Mouse (Mus musculus): ENCODE data around the gene Nfkbid. TPM values are rescaled to one million over a fixed set of nuclear protein-coding genes. Genes with fewer than 3 reads are reported as not detected.

Gene Nfkbid
- total RNA-seq, 2 experiments from 2014 or later = 0.11 to 0.13 TPM

- intact Hi-C loops (cut with DNase I) = no loop called here
- no peak overlapping the region for H3K4me3 ChIP-seq
- H3K27ac ChIP-seq = peak overlapping the region; percentile 51; the same call in 1 of the 2 replicates
- TF ChIP-seq CTCF (IDR thresholded peaks at IDR 0.05) = no peak
- DNase-seq = no peak
Measured at GRCm38 (mm10) chr7:30412735-30413147, 8.8 kb upstream of the Nfkbid start.

GRCm38 (mm10) chr7:30413596-30413995, 7.9 kb upstream of the Nfkbid start, which contains the start of gene Tyrobp:
TSS of gene Tyrobp (plus strand) at chr7:30413760.
- intact Hi-C loops (cut with DNase I) = no loop called here
- DNase-seq = no peak
- no peak for TF ChIP-seq CTCF (IDR thresholded peaks at IDR 0.05)
- Histone ChIP-seq H3K4me3 (peak within 1 kb of the TSS; percentile 49), H3K27ac (peak within 1 kb of the TSS; percentile 51)

GRCm38 (mm10) chr7:30417856-30418255, 3.7 kb upstream of the Nfkbid start:
- DNase-seq = no peak
- intact Hi-C loops (cut with DNase I) = no loop called here
- Histone ChIP-seq H3K27ac (no peak overlapping the region), H3K4me3 (no peak overlapping the region)
- no peak for TF ChIP-seq CTCF (IDR thresholded peaks at IDR 0.05)

- intact Hi-C loops (cut with DNase I) = no loop called here
- no peak for TF ChIP-seq CTCF (IDR thresholded peaks at IDR 0.05)
- Histone ChIP-seq H3K27ac (peak within 1 kb of the TSS; percentile 57; the same call in 1 of the 2 replicates), H3K4me3 (peak within 1 kb of the TSS; percentile 7; the same call in 1 of the 2 replicates)
- DNase-seq = no peak
Measured at GRCm38 (mm10) chr7:30419561-30420499, 1.7 kb upstream of the Nfkbid start, which contains the start of gene Hcst. TSS of gene Hcst (minus strand) at chr7:30419854.

- intact Hi-C loops (cut with DNase I) = no loop called here
- DNase-seq = no peak
- no peak for TF ChIP-seq CTCF (IDR thresholded peaks at IDR 0.05)
- Histone ChIP-seq H3K27ac (no peak overlapping the region), H3K4me3 (no peak overlapping the region)
Measured at GRCm38 (mm10) chr7:30420673-30421072, 859 bp upstream of the Nfkbid start.

- H3K27ac ChIP-seq = peak overlapping the region; percentile 69
- TF ChIP-seq CTCF (IDR thresholded peaks at IDR 0.05) = no peak
- intact Hi-C loops (cut with DNase I) = no loop called here
Measured at GRCm38 (mm10) chr7:30421890-30422435, 431 bp downstream of the Nfkbid start.

GRCm38 (mm10) chr7:30422560-30422959, 1.0 kb downstream of the Nfkbid start:
- no peak for DNase-seq
- H3K27ac ChIP-seq = peak overlapping the region; percentile 69
- H3K4me3 ChIP-seq = peak overlapping the region; percentile 84
- intact Hi-C loops (cut with DNase I) = no loop called here
- TF ChIP-seq CTCF (IDR thresholded peaks at IDR 0.05) = no peak

More at GRCm38 (mm10) chr7:30421890-30422435, 431 bp downstream of the Nfkbid start:
- DNase-seq = peak; percentile 83
- peak overlapping the region; percentile 84 for H3K4me3 ChIP-seq

GRCm38 (mm10) chr7:30423071-30423641, 1.6 kb downstream of the Nfkbid start:
- Histone ChIP-seq H3K27ac (peak overlapping the region; percentile 69), H3K4me3 (peak overlapping the region; percentile 84)
- no peak for DNase-seq
- TF ChIP-seq CTCF (IDR thresholded peaks at IDR 0.05) = no peak
- intact Hi-C loops (cut with DNase I) = no loop called here

GRCm38 (mm10) chr7:30429327-30429726, 7.8 kb downstream of the Nfkbid start:
- DNase-seq = no peak

GRCm38 (mm10) chr7:30430191-30430590, 8.7 kb downstream of the Nfkbid start:
- H3K4me3 ChIP-seq = no peak overlapping the region
- intact Hi-C loops (cut with DNase I) = no loop called here
- no peak overlapping the region for H3K27ac ChIP-seq
- no peak for DNase-seq
- no peak for TF ChIP-seq CTCF (IDR thresholded peaks at IDR 0.05)

More at GRCm38 (mm10) chr7:30429327-30429726, 7.8 kb downstream of the Nfkbid start:
- Histone ChIP-seq H3K4me3 (no peak overlapping the region), H3K27ac (no peak overlapping the region)
- TF ChIP-seq CTCF (IDR thresholded peaks at IDR 0.05) = no peak
- intact Hi-C loops (cut with DNase I) = no loop called here

- TF ChIP-seq CTCF (IDR thresholded peaks at IDR 0.05) = peak; percentile 57
- DNase-seq = peak; percentile 67
Measured at GRCm38 (mm10) chr7:30431793-30432192, 10.3 kb downstream of the Nfkbid start.

GRCm38 (mm10) chr7:30434238-30434637, 12.7 kb downstream of the Nfkbid start:
- DNase-seq = peak; percentile 53
- no peak for TF ChIP-seq CTCF (IDR thresholded peaks at IDR 0.05)
- Histone ChIP-seq H3K27ac (no peak overlapping the region), H3K4me3 (no peak overlapping the region)
- intact Hi-C loops (cut with DNase I) = no loop called here

More at GRCm38 (mm10) chr7:30431793-30432192, 10.3 kb downstream of the Nfkbid start:
- intact Hi-C loops (cut with DNase I) = loop anchor here (2.0 kb wide), 2 partner anchors 59 to 95 kb away; no protein-coding TSS in a partner anchor
- H3K27ac ChIP-seq = no peak overlapping the region
- H3K4me3 ChIP-seq = no peak overlapping the region
